Mouse (Mus musculus): ENCODE results near the gene Rnf144a. TPM values are rescaled to one million over a fixed set of nuclear protein-coding genes. Genes with fewer than 3 reads are reported as not detected.

The Rnf144a gene
- total RNA-seq (2023), result 100 to 1,000 TPM; 128 to 138 TPM

GRCm38 (mm10) chr12:26415104-26415771, at the start of gene Rnf144a:
Gene Rnf144a, minus strand, starts transcription at chr12:26415254.

DNA sequence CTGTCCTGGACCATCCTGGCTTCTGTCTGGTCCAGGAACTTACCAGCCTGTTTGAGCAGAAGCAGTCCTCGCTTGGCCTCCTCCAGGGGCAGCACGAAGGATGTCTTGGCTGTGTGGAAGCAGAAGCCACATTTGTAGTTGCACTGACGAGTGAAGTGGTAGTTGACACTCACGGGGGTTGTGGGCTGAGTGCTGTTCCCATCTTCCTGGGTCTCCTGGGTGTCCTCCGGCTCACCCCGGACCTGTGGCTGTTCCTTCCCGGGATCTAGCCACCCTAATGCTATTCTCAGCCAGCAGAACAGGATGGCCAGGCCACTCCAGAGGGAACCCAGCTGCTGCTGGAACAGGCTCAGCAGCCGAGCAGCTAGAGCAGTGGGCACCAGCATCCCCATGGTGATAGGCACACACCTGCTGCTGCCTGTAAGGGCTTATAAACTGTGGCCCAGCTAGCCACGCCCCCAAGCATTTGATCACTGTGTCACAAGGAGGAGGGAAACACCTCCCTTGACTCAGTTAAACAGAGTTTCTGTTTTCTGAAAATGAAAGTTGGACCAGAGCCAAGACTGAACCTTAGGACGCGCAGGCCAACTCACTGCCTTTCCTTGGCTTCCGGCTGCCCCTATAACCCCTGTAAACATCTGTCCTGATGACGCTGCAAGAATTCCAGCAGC, 41.1 kb upstream of the Rnf144a start, which contains the start of gene Rsad2:
Rsad2 (minus strand) TSS at position 425 of the 671 bp plus-strand sequence.

Other genes starting within 250 kb of the Rnf144a start
- 1 to 10 TPM; 7.0 to 9.2 TPM for gene Rsad2, start 41.2 kb upstream of the Rnf144a start, total RNA-seq (2023)
- 10 to 100 TPM; 25.9 to 32.4 TPM for gene Cmpk2, start 54.0 kb upstream of the Rnf144a start, total RNA-seq (2023)